Mouse (Mus musculus) cortical plate, adult 2 months (tissue): ENCODE results near the gene Nfil3.

Experiments used
- CTCF ChIP-seq: fragments of 200-500 bp; IDR thresholded peaks from 2 replicates; pipeline ENCODE4 v1.5.1; 2011; ENCODE audit warnings: mild to moderate bottlenecking, control low read depth, low read length; ENCODE audit not compliant: insufficient read depth; ENCODE audit errors: extremely low read depth
- POLR2A ChIP-seq: fragments of 200-500 bp; IDR thresholded peaks from 2 replicates; pipeline ENCODE4 v1.6.1; 2011; ENCODE audit warnings: mild to moderate bottlenecking, low read length, control low read depth; ENCODE audit not compliant: insufficient read depth; ENCODE audit errors: extremely low read depth

DNA sequence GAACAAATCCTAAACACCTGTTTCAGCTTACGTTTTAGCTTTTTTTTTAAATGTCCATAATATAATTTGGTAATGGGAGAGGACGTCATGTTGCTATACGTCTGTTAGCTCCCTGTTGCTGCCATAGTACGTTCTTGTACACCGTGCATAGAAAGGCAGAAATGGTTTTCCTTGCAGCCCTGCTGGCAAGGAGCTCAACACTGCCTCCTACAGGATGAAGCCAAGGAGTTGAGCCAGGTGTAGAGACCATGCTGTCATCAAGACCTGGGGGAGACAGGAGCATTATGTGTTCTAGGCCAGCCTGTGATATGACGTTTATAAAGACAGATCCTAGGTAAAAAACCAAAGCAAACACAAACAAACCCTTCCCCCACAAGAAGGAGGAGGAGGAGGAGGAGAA, 36.2 kb upstream of the Nfil3 start:
- peak; percentile 26; the same call in 1 of the 2 replicates for TF ChIP-seq CTCF
- TF ChIP-seq POLR2A: no peak
